Mouse (Mus musculus) ES-Bruce4 (cell line): ENCODE measurements around the gene Rdm1. TPM values are rescaled to one million over a fixed set of nuclear protein-coding genes. Genes with fewer than 3 reads are reported as not detected.
"Not testable (repeated sequence)": the region's sequence is repeated elsewhere in the genome, so short reads cannot be mapped to it uniquely, and the experiment has no call there.

Experiments
- H3K27ac ChIP-seq: 2 replicates; pipeline ENCODE4 v1.5.1; 2012; ENCODE audit warnings: low read length, inconsistent platforms; ENCODE audit not compliant: insufficient read depth
- H3K27me3 ChIP-seq: 2 replicates; pipeline ENCODE4 v1.6.1; 2012; ENCODE audit warnings: mild to moderate bottlenecking, low read length, inconsistent platforms; ENCODE audit not compliant: control insufficient read depth, poor library complexity, insufficient read depth, severe bottlenecking
- H3K36me3 ChIP-seq: 2 replicates; pipeline ENCODE4 v1.6.1; 2012; ENCODE audit warnings: inconsistent platforms, mild to moderate bottlenecking, low read length, moderate library complexity; ENCODE audit not compliant: control insufficient read depth, poor library complexity, insufficient read depth, severe bottlenecking
- H3K4me1 ChIP-seq: one replicate; pipeline ENCODE4 v1.8.1; 2011; ENCODE audit warnings: low read length; ENCODE audit not compliant: control insufficient read depth, insufficient read depth
- H3K4me3 ChIP-seq: 2 replicates; pipeline ENCODE4 v1.5.1; 2011; ENCODE audit warnings: low read depth, mild to moderate bottlenecking, low read length
- H3K9ac ChIP-seq: 2 replicates; pipeline ENCODE4 v1.6.1; 2012; ENCODE audit warnings: low read depth, mild to moderate bottlenecking, inconsistent platforms; ENCODE audit not compliant: poor library complexity, severe bottlenecking
- H3K9me3 ChIP-seq: replicated peaks from 2 replicates; pipeline ENCODE4 v1.6.1; 2012; ENCODE audit warnings: mild to moderate bottlenecking, low read length, inconsistent platforms; ENCODE audit not compliant: control insufficient read depth, poor library complexity, insufficient read depth, severe bottlenecking
- CTCF ChIP-seq: IDR thresholded peaks from one replicate; pipeline ENCODE4 v1.8.1; 2011; ENCODE audit warnings: low read depth, low read length
- EP300 ChIP-seq: IDR thresholded peaks from 2 replicates; pipeline ENCODE4 v1.6.1; 2011; ENCODE audit warnings: low read depth, low read length; ENCODE audit not compliant: insufficient read depth
- POLR2A ChIP-seq: IDR thresholded peaks from one replicate; pipeline ENCODE4 v1.8.1; 2011; ENCODE audit warnings: low read length; ENCODE audit not compliant: insufficient read depth
- polyA plus RNA-seq: library from polyadenylated mRNA; stranded (reverse); fragments of >200 nt; gene quantifications from 2 replicates; pipeline ENCODE4 v1.2.4, GENCODE M21; 2011; ENCODE audit warnings: low read depth; ENCODE audit not compliant: missing spikeins, insufficient read depth, insufficient read length

Gene Rdm1
- polyA plus RNA-seq, 1 experiment = 64.0 TPM

GRCm38 (mm10) chr11:101641710-101642642 is 15.0 kb downstream of the Rdm1 start:
- Histone ChIP-seq H3K27ac (peak overlapping the region; percentile 34; the same call in 1 of the 2 replicates), H3K9ac (peak overlapping the region; percentile 27; the same call in 1 of the 2 replicates)
- TF ChIP-seq POLR2A = peak; percentile 67
- H3K27me3 ChIP-seq, H3K4me1 ChIP-seq, H3K36me3 ChIP-seq, H3K4me3 ChIP-seq, H3K9me3 ChIP-seq: not testable (repeated sequence)

- Histone ChIP-seq H3K27me3 (no peaks in the 10 kb centered on the region), H3K9me3 (no peaks in the 10 kb centered on the region), H3K9ac (no peak overlapping the region), H3K27ac (no peak overlapping the region), H3K4me1 (no peaks in the 10 kb centered on the region), H3K4me3 (no peak overlapping the region), H3K36me3 (no peaks in the 10 kb centered on the region)
- TF ChIP-seq CTCF = no peak
- TF ChIP-seq EP300 = no peak
- no peak for TF ChIP-seq POLR2A
Observed at GRCm38 (mm10) chr11:101642931-101643330, 15.9 kb downstream of the Rdm1 start.

GRCm38 (mm10) chr11:101644591-101644990 is 17.6 kb downstream of the Rdm1 start:
- Histone ChIP-seq H3K4me1 (no peaks in the 10 kb centered on the region), H3K9me3 (no peaks in the 10 kb centered on the region), H3K27me3 (no peaks in the 10 kb centered on the region), H3K36me3 (no peaks in the 10 kb centered on the region), H3K9ac (no peak overlapping the region), H3K27ac (no peak overlapping the region), H3K4me3 (no peak overlapping the region)
- TF ChIP-seq CTCF (no peak), EP300 (no peak), POLR2A (no peak)

GRCm38 (mm10) chr11:101645043-101645410 is 18.0 kb downstream of the Rdm1 start:
- not testable (repeated sequence) for H3K4me3 ChIP-seq, H3K27me3 ChIP-seq, H3K4me1 ChIP-seq, H3K9ac ChIP-seq, H3K27ac ChIP-seq, H3K9me3 ChIP-seq, H3K36me3 ChIP-seq

GRCm38 (mm10) chr11:101645411-101646282 is 18.7 kb downstream of the Rdm1 start:
- TF ChIP-seq POLR2A = peak; percentile 77
- Histone ChIP-seq H3K9ac (peak overlapping the region; percentile 96), H3K4me3 (peak overlapping the region; percentile 62)
- not testable (repeated sequence) for H3K36me3 ChIP-seq, H3K27ac ChIP-seq, H3K9me3 ChIP-seq, H3K4me1 ChIP-seq, H3K27me3 ChIP-seq

- H3K27ac ChIP-seq = 0 out of 2 replicates have a peak overlapping the region, but pooled peaks have one; percentile 63
Observed at GRCm38 (mm10) chr11:101646283-101646794, 19.3 kb downstream of the Rdm1 start.

GRCm38 (mm10) chr11:101647093-101647492 is 20.1 kb downstream of the Rdm1 start:
- not testable (repeated sequence) for H3K27ac ChIP-seq, H3K27me3 ChIP-seq, H3K9ac ChIP-seq, H3K36me3 ChIP-seq, H3K4me3 ChIP-seq, H3K9me3 ChIP-seq, H3K4me1 ChIP-seq

More at GRCm38 (mm10) chr11:101646283-101646794, 19.3 kb downstream of the Rdm1 start:
- H3K4me3 ChIP-seq = peak overlapping the region; percentile 62
- peak overlapping the region; percentile 96 for H3K9ac ChIP-seq
- H3K27me3 ChIP-seq, H3K9me3 ChIP-seq, H3K36me3 ChIP-seq, H3K4me1 ChIP-seq: not testable (repeated sequence)
